Mouse (Mus musculus) mature B cell (primary cell): ENCODE measurements around the gene Raver2.

Source experiments
- in situ Hi-C: fragments of 300-500 bp; cut with MboI; formaldehyde crosslinking; loops from 2 replicates; pipeline ENCODE4 v1.14.3; 2019

The Raver2 gene

DNA sequence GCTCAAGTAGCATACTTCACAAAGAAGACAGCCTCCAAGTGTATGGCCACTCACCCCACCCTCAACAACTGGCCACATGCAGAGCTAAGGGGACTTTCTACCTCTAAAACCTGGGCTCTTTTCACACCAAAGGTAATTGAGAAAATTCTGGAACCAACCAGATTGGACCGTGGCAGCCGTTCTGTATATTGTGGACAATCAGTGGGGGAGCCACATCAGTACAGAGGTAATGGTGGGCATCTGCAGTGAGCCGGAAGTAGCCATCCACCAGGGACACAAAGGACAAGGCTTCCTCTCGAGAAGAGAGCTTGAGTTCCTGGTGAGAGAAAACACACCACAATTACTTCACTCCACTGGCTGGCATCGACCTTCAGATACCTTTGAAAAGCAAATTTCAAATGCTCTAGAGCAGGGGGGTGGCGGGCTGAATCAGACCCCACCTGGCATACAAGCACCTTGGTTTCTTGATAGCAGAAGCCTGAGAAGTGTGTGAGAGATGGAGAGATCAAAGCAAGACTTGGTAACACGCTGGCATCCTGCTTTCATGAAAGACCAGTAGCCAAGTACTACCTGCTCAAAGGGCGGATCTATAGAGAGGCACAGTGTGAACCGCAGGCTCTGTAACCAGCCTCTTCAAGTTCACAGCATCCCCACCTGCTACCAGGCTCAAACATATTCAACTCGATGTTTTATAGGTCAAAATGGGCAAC, 106.3 kb downstream of the Raver2 start:
- in situ Hi-C loops: no loop called here

DNA sequence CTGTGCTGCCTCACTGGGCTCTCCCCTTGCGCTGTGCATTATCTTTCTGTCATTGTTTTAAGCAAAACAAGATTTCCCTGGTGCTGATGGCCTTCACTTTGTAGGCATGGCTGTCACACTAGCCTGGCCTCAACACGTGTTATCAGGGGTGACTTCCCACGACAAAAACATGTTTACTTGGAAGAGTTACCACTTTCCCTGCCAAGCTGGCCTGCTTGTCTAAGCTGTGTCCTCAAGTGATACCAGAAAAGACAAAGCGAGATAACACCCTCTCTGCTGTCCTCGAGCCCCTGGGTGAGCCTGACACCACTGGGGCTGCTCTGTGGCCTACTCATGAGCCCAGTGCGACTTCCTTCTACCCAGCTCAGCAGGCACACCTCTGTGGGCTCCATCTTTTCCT, 107.3 kb downstream of the Raver2 start:
- in situ Hi-C loops: no loop called here

DNA sequence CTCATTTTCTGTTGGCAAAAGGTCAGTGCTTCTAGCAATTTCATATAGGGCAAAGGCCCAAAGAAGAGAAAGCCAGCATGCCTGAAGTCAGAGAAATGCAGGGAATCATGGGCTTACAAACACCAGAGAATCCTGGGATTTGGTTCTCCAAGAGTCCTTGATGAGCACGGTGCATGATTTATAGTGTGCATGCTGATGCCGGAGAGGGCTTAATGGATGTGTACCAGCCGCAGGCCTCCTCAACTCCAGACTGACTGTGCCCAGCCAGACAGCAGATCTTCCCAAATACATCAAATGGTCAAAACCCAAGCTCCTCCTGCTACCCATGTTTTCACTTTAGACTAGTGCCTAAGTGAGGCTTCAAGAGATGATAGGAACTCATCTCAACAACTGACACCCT, 109.0 kb downstream of the Raver2 start:
- in situ Hi-C loops: no loop called here

DNA sequence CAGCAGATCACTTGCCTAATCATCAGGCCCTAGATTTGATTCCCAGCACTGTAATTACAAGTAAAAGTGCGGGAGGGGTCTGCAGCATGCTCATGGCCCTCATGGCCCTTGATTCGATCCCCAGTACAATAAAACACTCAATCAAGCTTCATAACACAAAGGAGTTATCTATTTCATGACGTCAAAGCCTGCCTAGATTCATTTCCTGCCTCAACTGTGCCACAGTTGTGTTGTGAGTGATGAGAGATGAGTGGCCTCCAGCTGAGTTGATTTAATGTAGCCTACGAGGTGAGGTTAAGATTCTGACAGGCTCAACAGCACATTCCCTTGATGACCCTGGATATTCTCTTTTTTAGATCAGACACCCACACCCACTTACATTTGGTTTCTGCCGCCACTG, 110.3 kb downstream of the Raver2 start:
- in situ Hi-C loops: no loop called here

DNA sequence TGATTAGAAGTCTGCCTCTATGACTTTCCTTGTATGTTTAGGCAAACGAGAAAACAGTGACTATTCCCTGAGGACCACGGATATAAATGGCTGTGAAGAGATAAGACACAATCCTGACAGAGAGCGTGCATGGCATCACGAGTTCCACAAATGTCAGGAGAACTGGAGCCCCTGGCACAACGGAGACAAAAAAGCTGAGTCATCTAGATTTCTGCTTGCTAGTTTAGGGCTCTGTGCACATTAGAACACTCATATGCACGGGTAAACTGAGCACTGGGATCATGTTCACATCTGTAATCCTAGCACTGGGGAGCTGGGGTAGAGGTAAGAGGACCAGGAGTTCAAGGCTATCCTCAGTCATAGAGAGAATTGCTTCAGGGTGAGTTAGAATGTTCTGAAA, 111.1 kb downstream of the Raver2 start:
- in situ Hi-C loops: no loop called here

DNA sequence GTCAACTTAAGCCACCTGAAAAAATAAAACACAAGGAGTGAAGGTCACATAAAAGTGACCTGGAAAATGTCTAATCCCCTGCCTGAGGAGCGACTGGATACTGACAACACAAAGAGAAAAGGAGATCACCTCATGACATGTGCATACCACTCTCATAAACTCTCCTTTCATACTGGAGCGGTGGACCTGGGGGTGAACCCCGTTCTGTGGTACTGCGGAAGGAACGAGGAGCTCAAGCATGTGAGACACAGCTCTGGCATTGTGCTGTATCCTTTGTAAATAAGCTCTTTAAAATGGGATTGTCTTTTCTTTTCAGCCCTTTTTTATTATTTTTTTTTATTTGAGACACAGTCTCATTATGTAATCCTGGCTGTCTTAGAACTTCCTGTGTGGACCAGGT, 111.9 kb downstream of the Raver2 start:
- in situ Hi-C loops: no loop called here

DNA sequence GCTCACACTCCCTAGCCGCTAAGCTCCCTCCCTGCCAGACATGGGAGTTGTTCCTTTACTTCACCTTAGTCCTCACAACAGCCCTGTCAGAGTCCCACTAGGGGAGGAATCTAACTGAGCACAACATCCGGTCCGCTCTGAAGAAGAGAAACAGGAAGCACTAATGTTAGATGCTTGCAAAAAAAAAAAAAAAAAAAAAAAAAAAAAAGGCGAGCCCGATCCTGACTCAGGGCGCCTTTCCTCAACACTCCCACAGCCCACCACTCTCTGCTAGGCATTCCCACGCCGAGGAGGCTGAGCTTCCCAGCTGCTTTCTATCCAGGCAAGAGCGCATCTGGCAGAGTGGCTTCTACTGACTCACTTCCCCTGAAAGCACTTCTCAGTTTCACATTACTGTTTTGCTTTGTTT, 113.8 kb downstream of the Raver2 start:
- in situ Hi-C loops: no loop called here

DNA sequence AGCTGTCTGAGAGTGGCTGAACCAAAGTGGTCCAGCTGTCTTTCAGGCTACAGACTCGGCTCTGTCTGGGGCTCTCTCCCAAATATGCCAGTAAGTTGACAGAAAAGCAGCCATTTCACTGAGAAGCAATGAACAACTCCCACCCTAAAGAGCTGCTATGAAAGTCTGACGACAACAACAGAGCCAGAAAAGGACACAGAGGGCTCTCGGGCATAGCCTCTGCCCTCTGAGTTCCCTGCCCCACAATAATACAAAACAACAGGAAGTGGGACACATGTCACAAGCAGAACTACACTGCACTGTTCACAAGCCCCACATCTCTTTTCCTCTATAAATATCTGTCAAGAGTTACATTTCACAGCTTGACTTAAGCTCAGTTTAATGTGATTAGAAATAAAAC, 116.4 kb downstream of the Raver2 start:
- in situ Hi-C loops: no loop called here

DNA sequence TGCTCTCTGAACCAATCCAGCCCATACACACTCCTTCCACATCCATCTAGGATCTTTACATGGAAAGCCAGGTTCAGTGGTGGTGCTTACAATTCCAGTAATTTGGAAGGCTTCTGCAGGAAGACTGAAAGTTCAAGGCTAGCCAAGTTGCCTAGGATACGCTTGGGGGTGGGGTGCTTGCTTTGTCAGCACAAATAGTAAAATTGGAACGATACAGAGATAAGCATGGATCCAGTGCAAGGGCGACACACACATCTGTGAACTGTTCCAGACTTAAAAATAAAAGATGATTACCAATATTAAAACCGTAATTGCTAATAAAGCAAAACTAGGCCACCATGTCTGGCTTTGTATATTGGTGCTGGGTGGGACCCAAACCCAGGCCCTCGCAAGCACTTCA, 117.8 kb downstream of the Raver2 start:
- in situ Hi-C loops: no loop called here

DNA sequence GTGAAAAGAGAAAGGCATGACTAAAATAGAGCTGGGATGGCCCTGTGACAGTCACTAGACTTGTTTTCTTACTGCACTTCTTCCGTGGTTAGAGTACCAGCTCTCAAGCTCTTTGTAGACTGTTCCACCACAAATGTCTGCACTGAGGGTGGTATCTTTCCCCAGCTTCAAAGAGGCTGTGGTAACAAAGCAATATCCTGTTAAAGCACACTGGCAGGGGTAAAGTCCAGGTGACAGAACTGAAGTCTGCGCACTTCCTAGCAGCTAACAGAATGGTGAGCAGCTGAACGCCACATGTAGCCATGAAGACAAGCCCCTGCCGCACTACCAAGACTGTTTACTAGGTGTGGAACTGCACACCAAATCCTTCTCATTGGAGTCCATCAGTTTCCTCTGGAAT, 118.6 kb downstream of the Raver2 start:
- in situ Hi-C loops: no loop called here

DNA sequence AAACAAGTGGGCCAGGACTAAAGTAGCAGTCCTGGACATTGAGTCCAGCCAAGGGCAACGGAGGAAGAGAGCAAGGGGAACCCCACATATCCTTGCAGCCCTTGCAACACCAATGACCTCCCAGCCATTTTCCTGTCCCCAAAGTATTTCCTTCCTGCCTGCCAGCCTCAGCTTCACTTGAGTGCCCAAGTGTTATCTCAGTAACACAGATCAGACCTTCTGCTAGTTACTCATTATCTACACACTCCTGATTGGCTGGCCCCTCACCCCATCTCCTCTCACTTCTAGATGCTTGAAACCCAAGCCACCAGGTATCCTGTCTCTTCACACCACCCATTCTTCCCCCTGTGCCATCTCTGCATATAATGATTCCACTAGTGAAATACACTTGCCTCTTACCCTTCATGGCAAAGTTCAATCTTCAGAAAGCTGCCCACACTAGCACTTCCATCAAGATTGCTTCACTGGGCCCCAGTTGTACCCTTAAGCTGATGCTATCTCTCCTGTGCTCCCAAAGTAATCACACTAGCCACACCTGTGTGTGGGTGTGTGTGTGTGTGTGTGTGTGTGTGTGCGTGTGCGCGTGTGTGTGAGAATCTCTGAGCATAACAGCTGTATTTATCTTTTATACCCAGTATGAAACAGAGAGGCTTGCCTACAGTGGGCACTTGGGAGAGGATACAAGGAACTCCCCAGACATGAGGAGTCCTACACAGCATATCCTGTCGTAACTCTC, 123.6 kb downstream of the Raver2 start:
- in situ Hi-C loops: no loop called here

DNA sequence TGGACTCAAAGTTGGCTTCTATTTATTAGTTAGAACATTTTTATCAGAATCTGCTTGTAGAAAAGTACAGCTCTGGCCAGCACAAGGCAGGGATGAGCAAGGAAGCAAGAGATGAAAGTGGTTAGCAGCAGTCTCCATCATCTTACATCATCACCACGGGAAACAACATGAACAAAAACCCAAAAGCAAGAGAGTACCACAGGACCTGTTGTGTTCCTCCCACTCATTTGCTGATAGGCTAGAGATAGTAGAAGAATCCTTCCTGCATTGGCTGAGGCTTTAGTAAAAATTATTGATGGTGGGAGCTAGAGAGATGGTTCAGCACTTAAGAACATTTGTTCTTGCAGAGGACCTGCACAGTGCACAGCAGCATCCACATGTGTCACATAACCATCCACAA, 125.4 kb downstream of the Raver2 start:
- in situ Hi-C loops: no loop called here

DNA sequence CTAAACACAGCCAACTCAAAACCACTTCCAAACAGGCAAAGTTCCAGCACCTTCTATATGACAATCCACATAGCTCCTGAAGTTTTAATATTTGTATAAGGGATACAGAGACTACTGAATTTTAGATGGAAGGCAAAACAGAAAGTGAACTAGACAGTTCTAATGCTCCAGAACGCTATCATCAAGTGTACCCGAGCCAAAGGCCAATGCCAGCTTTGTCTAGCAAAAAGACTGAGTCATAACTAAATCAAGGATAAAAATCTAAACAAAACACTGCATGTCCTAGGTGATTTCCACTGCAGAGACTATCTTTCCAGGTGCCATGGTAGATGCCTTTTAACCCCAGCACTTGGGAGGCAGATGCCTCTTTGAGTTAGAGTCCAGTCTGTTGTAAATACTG, 127.6 kb downstream of the Raver2 start:
- in situ Hi-C loops: no loop called here

DNA sequence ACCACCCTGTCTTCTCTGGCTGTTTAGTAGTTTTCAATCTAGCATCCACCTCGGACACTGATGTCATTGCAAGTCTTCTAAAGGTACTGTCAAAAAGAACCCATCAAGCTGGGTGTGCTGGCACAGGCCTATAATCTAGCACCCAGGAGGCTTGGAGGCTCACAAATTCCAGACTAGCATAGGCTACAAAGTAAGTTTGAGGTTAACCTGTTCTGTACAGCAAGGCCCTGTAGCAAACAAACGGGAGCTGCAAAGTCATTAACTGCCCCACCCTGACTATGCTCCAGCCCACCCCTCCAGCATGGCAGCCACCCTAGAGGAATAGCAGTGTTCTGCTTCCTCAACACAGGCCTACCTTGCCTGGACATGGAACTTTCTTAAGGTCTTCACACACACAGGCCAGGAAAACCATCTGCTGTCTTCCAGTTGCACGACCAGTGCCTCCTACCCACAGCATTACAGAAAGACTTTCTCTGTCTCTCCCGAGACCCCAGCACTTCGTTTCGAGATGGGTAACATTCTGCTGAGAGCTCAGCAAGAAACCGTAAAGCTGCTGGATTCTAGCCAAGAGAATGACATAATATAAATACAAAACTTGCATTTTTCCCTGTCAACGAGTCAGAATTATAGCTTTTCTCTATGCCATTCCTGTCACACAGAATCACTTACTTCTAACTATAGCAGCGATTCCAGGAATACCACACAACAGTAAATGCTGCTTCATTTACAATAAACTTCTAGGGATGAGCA, 128.8 kb downstream of the Raver2 start:
- in situ Hi-C loops: no loop called here

DNA sequence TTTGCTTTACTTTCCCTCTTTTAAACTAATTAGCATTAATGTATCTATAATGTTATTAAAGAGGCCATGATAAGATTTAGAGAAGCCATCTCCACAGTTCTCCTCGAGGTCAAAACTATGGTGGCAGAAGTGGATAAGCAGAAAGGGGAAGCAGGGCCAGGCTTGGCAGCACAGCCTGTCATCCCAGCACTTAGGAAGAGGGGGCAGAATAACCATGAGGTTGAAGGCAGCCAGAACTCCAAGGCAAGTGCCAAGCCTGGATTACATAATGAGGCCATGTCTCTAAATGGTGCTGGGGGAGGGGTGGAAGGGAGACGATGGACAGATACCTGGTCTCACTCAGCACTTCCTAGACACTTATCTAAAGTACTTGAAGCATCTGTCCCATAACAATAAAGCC, 129.6 kb downstream of the Raver2 start:
- in situ Hi-C loops: no loop called here

DNA sequence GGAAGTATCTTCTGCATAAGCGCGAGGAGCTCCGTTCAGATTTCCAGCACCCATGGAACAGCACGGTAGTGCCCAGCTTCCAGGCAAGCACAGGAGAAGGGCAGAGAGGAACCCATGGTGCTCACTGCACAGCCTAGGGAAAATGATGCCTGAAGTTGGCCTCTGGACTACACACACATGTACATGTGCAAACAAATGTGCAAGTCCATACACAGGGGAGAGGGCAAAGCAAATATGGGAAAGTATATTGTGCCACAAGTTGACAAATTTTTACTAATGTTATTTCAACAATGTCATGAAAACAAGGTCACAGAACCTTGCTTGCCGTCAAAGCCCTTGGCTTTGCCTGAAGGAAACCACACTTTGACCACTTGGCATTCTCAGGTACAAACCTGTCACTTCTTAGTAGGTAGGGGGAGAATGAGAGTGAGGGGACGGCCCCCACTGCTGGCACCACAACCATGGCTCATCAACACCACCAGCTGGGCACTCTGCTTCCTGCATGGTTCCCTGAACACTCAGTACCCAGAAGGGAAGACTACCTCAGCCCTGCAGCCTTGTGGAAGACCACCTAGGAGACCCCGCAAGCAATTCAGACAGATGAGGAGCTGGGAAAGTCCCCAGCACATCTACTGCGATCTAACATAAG, 130.8 kb downstream of the Raver2 start:
- in situ Hi-C loops: no loop called here
